Mouse (Mus musculus) intestine, embryonic 14.5 days (tissue): ENCODE measurements around the gene Dync2h1. TPM values are rescaled to one million over a fixed set of nuclear protein-coding genes. Genes with fewer than 3 reads are reported as not detected.

Experiments
- ATAC-seq: fragments of 200-750 bp; cut with Nextera tagmentation; replicated peaks from 2 replicates; pipeline ENCODE4 v1.8.0; 2017; ENCODE audit warnings: low read depth, moderate number of reproducible peaks, moderate TSS enrichment, moderate library complexity; ENCODE audit not compliant: low FRiP score, low TSS enrichment
- DNase-seq: peaks from one replicate; pipeline ENCODE4 v3.0.0-alpha.2; 2018; ENCODE audit warnings: low spot score
- H3K27ac ChIP-seq: fragments of 300-500 bp; sonication (generic); 2 replicates; pipeline ENCODE4 v1.5.1; 2014; ENCODE audit warnings: low read depth, mild to moderate bottlenecking, control low read depth
- H3K27me3 ChIP-seq: fragments of 300-500 bp; sonication (generic); replicated peaks from 2 replicates; pipeline ENCODE4 v1.6.1; 2014; ENCODE audit warnings: low read length, control low read depth; ENCODE audit not compliant: control insufficient read depth, insufficient read depth
- H3K36me3 ChIP-seq: fragments of 300-500 bp; sonication (generic); 2 replicates; pipeline ENCODE4 v1.6.1; 2014; ENCODE audit warnings: low read length, control low read depth; ENCODE audit not compliant: control insufficient read depth, insufficient read depth
- H3K4me1 ChIP-seq: fragments of 300-500 bp; sonication (generic); replicated peaks from 2 replicates; pipeline ENCODE4 v1.6.1; 2014; ENCODE audit warnings: low read length, control low read depth, mixed read lengths; ENCODE audit not compliant: control insufficient read depth, insufficient read depth
- H3K4me2 ChIP-seq: fragments of 300-500 bp; sonication (generic); 2 replicates; pipeline ENCODE4 v1.6.1; 2014; ENCODE audit warnings: low read length
- H3K4me3 ChIP-seq: fragments of 300-500 bp; sonication (generic); 2 replicates; pipeline ENCODE4 v1.5.1; 2014; ENCODE audit warnings: low read depth, low read length, control low read depth, mixed read lengths
- H3K9ac ChIP-seq: fragments of 300-500 bp; sonication (generic); 2 replicates; pipeline ENCODE4 v1.6.1; 2014; ENCODE audit warnings: mild to moderate bottlenecking, low read length
- H3K9me3 ChIP-seq: fragments of 300-500 bp; sonication (generic); 2 replicates; pipeline ENCODE4 v1.6.1; 2016; ENCODE audit warnings: low read length, control low read depth; ENCODE audit not compliant: control insufficient read depth
- WGBS: fragments of 180-500 bp; shearing (Covaris S2); extraction: QIAGEN DNeasy Blood & Tissue Kit; methylation state at CpG from one replicate; pipeline ENCODE4 v1.1.7; 2014; 5-methylcytosine and 5-hydroxymethylcytosine counted together
- polyA plus RNA-seq: library from polyadenylated mRNA; unstranded; fragments of >200 nt; fragmentation: Nextera tagmentation; extraction: Ambion mirVana; gene quantifications from 2 replicates; pipeline ENCODE4 v1.2.1, GENCODE M21; 2014

Dync2h1 gene
- polyA plus RNA-seq, 1 experiment from 2014 or later, result 15.3 TPM

DNA sequence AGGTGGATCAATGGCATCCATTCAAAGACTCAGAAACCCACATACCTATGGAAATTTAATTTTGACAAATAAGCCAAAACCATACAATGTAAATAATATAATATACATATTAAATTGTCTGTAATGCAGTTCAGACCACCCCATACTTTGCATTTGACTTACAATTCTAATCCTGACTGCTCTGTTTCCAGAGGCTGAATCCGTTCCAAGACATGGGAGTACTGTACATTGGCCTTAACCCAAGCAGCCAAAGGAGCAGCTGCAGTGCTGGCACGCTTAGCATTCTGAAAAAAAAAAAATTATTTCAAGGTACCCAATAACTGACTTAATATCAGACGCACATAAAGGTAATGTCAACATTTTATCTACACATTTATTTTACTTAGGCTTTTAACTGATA is 113.4 kb downstream of the Dync2h1 start:
- Histone ChIP-seq H3K27ac (no peak overlapping the region), H3K4me3 (no peak overlapping the region), H3K4me1 (no peaks in the 10 kb centered on the region), H3K4me2 (no peak overlapping the region), H3K36me3 (peaks cover 12% of the 10 kb centered on the region; the same call in 1 of the 2 replicates), H3K27me3 (no peaks in the 10 kb centered on the region), H3K9me3 (no peaks in the 10 kb centered on the region), H3K9ac (no peak overlapping the region)
- DNase-seq, result no peak
- 79% methylated on average over 3 of the region's 3 CpGs for WGBS
- no peak for ATAC-seq

DNA sequence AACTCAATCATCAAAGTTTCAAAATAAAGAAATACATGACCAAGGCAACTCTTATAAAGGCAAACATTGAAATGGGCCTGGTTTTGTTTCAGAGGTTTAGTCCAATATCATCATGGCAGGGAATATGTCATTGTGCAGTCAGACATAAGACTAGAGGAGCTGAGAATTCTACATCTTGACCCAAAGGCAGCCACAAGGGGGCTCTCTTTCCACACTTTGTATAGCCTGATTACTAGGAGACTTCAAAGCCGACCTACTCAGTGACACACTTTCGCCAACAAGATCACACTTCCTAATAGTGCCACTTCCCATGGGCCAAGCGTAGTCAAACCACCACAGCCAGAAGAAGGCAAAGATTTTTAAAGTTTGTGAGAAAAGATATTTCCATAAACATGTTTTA is 133.7 kb downstream of the Dync2h1 start:
- no peak overlapping the region for H3K4me3 ChIP-seq
- no peaks in the 10 kb centered on the region for H3K9me3 ChIP-seq
- no peak overlapping the region for H3K9ac ChIP-seq
- ATAC-seq (no peak), DNase-seq (no peak)
- H3K27me3 ChIP-seq, result no peaks in the 10 kb centered on the region
- no peak overlapping the region for H3K4me2 ChIP-seq
- no peak overlapping the region for H3K27ac ChIP-seq
- WGBS, result 78% methylated on average over 3 of the region's 3 CpGs
- H3K4me1 ChIP-seq, result no peaks in the 10 kb centered on the region
- H3K36me3 ChIP-seq, result peaks cover 9% of the 10 kb centered on the region

DNA sequence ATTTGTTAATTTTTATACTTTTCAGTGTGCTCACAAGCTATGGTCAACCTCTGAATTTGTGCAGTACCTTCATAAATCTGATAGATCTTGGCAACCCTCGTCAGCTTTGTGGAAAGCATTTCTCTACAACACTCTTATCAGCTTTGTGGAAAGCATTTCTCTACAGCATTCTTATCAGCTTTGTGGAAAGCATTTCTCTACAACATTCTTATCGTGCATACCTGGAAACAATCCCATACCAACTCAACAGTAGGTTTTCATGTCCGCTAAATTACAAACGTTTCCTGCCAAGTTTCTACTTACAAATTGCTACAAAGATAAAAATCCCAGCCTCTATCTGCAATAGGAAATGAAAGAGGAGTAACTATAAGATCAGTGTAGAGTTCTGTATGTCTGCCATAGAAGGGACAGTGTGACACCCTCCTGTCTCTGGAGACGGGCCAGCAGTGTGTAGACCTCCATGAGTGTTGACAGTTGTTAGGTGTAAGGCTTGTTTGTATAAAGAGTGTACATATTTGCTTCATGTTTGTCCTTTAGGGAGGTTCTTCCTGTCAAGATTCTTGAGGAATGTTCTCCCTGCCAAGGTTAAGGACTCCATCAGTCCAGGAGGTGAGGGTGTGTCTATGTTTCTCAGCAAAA is 141.5 kb downstream of the Dync2h1 start:
- WGBS, result 82% methylated on average over 5 of the region's 5 CpGs
- no peak overlapping the region for H3K9ac ChIP-seq
- H3K27ac ChIP-seq, result no peak overlapping the region
- no peak overlapping the region for H3K4me3 ChIP-seq
- H3K27me3 ChIP-seq, result no peaks in the 10 kb centered on the region
- ATAC-seq, result no peak
- H3K9me3 ChIP-seq, result peaks cover 4% of the 10 kb centered on the region; the same call in 1 of the 2 replicates
- no peak overlapping the region for H3K4me2 ChIP-seq
- H3K4me1 ChIP-seq, result no peaks in the 10 kb centered on the region
- DNase-seq, result no peak
- 0 out of 2 replicates have a peak, but pooled peaks cover 7% of the 10 kb centered on the region for H3K36me3 ChIP-seq

DNA sequence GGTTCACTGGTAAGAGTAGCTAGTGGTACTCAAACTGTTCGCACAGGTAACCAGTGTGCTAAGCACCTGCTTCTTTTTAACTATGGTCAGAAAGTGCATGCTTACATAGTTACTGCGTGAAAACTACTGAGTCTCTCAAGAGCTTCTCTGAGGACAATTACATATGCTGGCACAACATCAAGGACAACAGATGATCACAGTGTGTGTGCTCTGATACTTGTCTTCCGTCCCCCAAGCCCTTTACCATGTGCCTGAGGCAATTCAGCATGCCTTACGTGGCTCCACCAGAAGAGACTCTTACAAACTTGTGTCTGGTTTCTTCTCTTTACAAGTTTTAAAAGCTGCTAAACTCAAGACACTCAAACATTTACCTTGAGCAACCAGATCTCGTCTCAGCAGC is 143.0 kb downstream of the Dync2h1 start:
- no peaks in the 10 kb centered on the region for H3K4me1 ChIP-seq
- no peak for ATAC-seq
- no peak overlapping the region for H3K4me3 ChIP-seq
- no peaks in the 10 kb centered on the region for H3K27me3 ChIP-seq
- H3K36me3 ChIP-seq, result 0 out of 2 replicates have a peak, but pooled peaks cover 7% of the 10 kb centered on the region
- H3K9me3 ChIP-seq, result peaks cover 4% of the 10 kb centered on the region; the same call in 1 of the 2 replicates
- DNase-seq, result no peak
- no peak overlapping the region for H3K4me2 ChIP-seq
- H3K27ac ChIP-seq, result no peak overlapping the region
- WGBS, result 86% methylated on average over 5 of the region's 5 CpGs
- H3K9ac ChIP-seq, result no peak overlapping the region

DNA sequence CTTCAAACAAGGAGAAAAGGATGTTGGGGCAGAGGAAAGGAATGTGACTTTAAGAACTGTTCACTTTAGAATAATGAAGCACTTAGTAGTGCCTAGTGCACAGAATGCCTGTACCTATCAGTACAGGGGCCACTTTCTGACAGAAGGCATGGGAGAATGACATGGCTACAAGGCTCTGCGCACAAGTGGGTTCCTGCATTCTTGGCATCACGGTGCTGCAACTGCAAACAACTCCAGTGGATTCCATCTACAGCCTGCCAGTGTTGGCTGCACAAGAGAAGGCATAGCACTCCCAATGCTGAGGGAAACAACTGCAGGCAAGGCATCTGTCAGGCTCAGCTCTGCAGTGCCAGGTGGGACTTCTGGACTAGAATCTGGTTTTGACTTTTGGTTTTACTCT is 151.7 kb downstream of the Dync2h1 start:
- ATAC-seq, result no peak
- WGBS, result 88% methylated on average over 2 of the region's 2 CpGs
- no peaks in the 10 kb centered on the region for H3K9me3 ChIP-seq

DNA sequence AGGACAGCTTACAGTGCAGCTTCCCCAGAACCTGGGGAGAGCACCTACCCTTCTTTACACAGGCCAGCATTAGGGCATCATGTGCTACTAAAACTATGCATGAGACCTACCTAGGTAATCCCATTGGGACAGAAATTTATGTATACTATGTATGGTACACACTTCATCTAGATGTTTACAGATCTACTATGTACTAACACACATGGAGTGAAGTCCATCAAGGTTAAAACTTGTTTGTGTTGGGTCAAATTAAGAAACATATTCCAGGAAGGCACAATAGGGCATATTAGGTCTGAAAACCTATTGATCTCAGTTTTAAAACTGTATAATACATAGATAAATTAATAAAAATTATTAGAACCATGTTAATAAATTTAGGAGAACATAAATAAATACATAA is 168.6 kb downstream of the Dync2h1 start:
- no peak overlapping the region for H3K27ac ChIP-seq
- ATAC-seq, result no peak
- H3K4me1 ChIP-seq, result no peaks in the 10 kb centered on the region
- H3K4me2 ChIP-seq, result no peak overlapping the region
- H3K36me3 ChIP-seq, result no peaks in the 10 kb centered on the region
- no peaks in the 10 kb centered on the region for H3K9me3 ChIP-seq
- no peak for DNase-seq
- H3K4me3 ChIP-seq, result no peak overlapping the region
- H3K9ac ChIP-seq, result no peak overlapping the region
- H3K27me3 ChIP-seq, result no peaks in the 10 kb centered on the region

More for the DNA sequence above, 151.7 kb downstream of the Dync2h1 start:
- no peak overlapping the region for H3K4me2 ChIP-seq
- no peak overlapping the region for H3K4me3 ChIP-seq
- no peaks in the 10 kb centered on the region for H3K27me3 ChIP-seq
- no peak overlapping the region for H3K27ac ChIP-seq
- no peak overlapping the region for H3K9ac ChIP-seq
- DNase-seq, result no peak
- no peaks in the 10 kb centered on the region for H3K4me1 ChIP-seq
- peaks cover 13% of the 10 kb centered on the region; the same call in 1 of the 2 replicates for H3K36me3 ChIP-seq

DNA sequence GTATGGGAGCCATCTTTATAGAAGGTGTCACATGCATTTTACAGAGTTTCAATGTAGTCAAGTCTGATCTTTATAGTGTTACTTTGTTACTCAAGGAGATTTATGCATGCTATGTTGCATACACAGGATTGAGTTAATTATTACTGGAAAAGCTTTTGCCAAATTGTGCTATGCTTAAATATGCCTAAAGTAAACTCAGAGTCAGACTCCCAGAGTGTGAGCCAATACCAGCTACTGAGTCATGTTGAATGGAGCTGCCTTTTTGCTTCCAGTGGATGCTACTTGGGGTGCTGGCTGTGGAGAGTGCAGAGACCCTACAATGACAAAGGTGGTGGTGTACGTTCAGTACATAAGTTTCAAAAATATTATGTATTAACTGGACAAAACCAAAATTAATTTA is 169.5 kb downstream of the Dync2h1 start:
- WGBS, result 94% methylated on average over 1 of the region's 1 CpGs
- DNase-seq (no peak), ATAC-seq (no peak)
- H3K9ac ChIP-seq, result no peak overlapping the region
- H3K27ac ChIP-seq, result no peak overlapping the region
- no peaks in the 10 kb centered on the region for H3K27me3 ChIP-seq
- no peaks in the 10 kb centered on the region for H3K36me3 ChIP-seq
- no peaks in the 10 kb centered on the region for H3K4me1 ChIP-seq
- H3K4me2 ChIP-seq, result no peak overlapping the region
- H3K9me3 ChIP-seq, result no peaks in the 10 kb centered on the region
- H3K4me3 ChIP-seq, result no peak overlapping the region

DNA sequence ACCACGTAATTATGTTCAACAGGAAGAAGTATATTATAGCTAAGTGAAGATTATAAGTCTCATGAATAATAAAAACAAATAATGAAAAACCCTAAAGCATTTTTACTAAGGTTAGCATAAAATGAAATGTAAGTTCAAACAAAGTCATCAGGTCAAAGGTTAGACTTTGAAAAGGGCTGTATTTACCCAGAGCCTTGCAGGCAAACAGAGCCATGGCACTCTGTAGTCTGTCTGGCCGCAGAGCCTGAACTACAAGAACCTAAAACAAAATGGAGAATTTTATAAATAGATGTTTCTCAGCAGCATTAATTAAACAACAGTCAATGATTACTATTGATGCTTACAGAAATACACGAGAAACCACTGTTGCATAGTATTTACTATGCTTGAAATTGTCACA is 174.5 kb downstream of the Dync2h1 start:
- WGBS, result 48% methylated on average over 3 of the region's 3 CpGs
- Histone ChIP-seq H3K36me3 (0 out of 2 replicates have a peak, but pooled peaks cover 6% of the 10 kb centered on the region), H3K27ac (no peak overlapping the region), H3K9me3 (no peaks in the 10 kb centered on the region), H3K4me3 (no peak overlapping the region), H3K27me3 (no peaks in the 10 kb centered on the region), H3K9ac (no peak overlapping the region), H3K4me1 (no peaks in the 10 kb centered on the region), H3K4me2 (no peak overlapping the region)
- no peak for ATAC-seq
- no peak for DNase-seq

DNA sequence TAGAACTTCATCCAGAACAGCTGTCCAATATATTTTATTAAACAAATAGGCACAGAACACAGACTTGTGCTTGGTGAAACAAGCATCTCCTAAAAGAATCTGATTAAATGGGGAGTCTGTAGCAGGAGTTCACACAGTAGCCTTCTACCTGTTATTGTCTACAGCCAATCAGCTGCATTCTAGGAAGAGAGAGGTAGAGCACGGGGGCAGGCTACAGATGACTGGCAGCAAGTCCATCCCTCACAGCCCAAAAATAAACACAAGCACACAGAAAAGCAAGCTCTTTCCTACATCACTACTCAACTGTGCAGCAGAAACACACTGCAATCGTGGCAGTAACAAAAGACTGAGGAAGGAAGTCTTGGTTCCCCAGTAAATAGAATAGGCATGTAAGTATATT is 189.4 kb downstream of the Dync2h1 start:
- DNase-seq (no peak), ATAC-seq (no peak)
- 55% methylated on average over 2 of the region's 2 CpGs for WGBS
- no peak overlapping the region for H3K27ac ChIP-seq
- H3K4me2 ChIP-seq, result no peak overlapping the region
- no peaks in the 10 kb centered on the region for H3K4me1 ChIP-seq
- no peak overlapping the region for H3K4me3 ChIP-seq
- no peak overlapping the region for H3K9ac ChIP-seq
- H3K9me3 ChIP-seq, result no peaks in the 10 kb centered on the region
- H3K36me3 ChIP-seq, result peaks cover 8% of the 10 kb centered on the region; the same call in 1 of the 2 replicates
- no peaks in the 10 kb centered on the region for H3K27me3 ChIP-seq
